Mouse (Mus musculus) hindbrain, embryonic 16.5 days (tissue): ENCODE results near the gene Rpp21. TPM values are rescaled to one million over a fixed set of nuclear protein-coding genes. Genes with fewer than 3 reads are reported as not detected.
A peak's percentile ranks its signal among the peaks of the same experiment; 100 is the strongest.

ENCODE experiments used
- ATAC-seq: fragments of 200-750 bp; cut with Nextera tagmentation; 2 replicates; pipeline ENCODE4 v1.8.0; 2017; ENCODE audit warnings: moderate TSS enrichment, moderate library complexity
- H3K27ac ChIP-seq: fragments of 300-500 bp; sonication (generic); 2 replicates; pipeline ENCODE4 v1.5.1; 2014; ENCODE audit warnings: low read depth, mild to moderate bottlenecking, control low read depth, low read length, moderate library complexity
- H3K27me3 ChIP-seq: fragments of 300-500 bp; sonication (generic); replicated peaks from 2 replicates; pipeline ENCODE4 v1.6.1; 2014; ENCODE audit warnings: low read length; ENCODE audit not compliant: control insufficient read depth, insufficient read depth
- H3K36me3 ChIP-seq: fragments of 300-500 bp; sonication (generic); 2 replicates; pipeline ENCODE4 v1.6.1; 2014; ENCODE audit warnings: mild to moderate bottlenecking, low read length, moderate library complexity, mixed read lengths; ENCODE audit not compliant: control insufficient read depth, insufficient read depth
- H3K4me1 ChIP-seq: fragments of 300-500 bp; sonication (generic); 2 replicates; pipeline ENCODE4 v1.6.1; 2014; ENCODE audit warnings: low read depth, low read length; ENCODE audit not compliant: control insufficient read depth, insufficient read depth
- H3K4me2 ChIP-seq: fragments of 300-500 bp; sonication (generic); 2 replicates; pipeline ENCODE4 v1.6.1; 2014; ENCODE audit warnings: mild to moderate bottlenecking, low read length, control low read depth, moderate library complexity
- H3K4me3 ChIP-seq: fragments of 300-500 bp; sonication (generic); 2 replicates; pipeline ENCODE4 v1.5.1; 2014; ENCODE audit warnings: mild to moderate bottlenecking, low read length, control low read depth, moderate library complexity
- H3K9ac ChIP-seq: fragments of 300-500 bp; sonication (generic); 2 replicates; pipeline ENCODE4 v1.6.1; 2014; ENCODE audit warnings: low read depth, mild to moderate bottlenecking, control low read depth, low read length, moderate library complexity
- H3K9me3 ChIP-seq: fragments of 300-500 bp; sonication (generic); 2 replicates; pipeline ENCODE4 v1.6.1; 2014; ENCODE audit warnings: mild to moderate bottlenecking, low read length, moderate library complexity; ENCODE audit not compliant: control insufficient read depth
- WGBS: fragments of 180-500 bp; shearing (Covaris S2); extraction: QIAGEN DNeasy Blood & Tissue Kit; methylation state at CpG from one replicate; pipeline ENCODE4 v1.1.7; 2014; 5-methylcytosine and 5-hydroxymethylcytosine counted together
- polyA plus RNA-seq: library from polyadenylated mRNA; unstranded; fragments of >200 nt; fragmentation: Nextera tagmentation; extraction: Ambion mirVana; gene quantifications from 2 replicates; pipeline ENCODE4 v1.2.1, GENCODE M21; 2015

The Rpp21 gene
- polyA plus RNA-seq, 1 experiment from 2014 or later: 131 TPM

GRCm38 (mm10) chr17:36265834-36266233, 8.0 kb upstream of the Rpp21 start:
- no peak for ATAC-seq
- Histone ChIP-seq H3K27me3 (no peaks in the 10 kb centered on the region), H3K9me3 (no peaks in the 10 kb centered on the region), H3K4me1 (peaks cover 10% of the 10 kb centered on the region), H3K4me3 (no peak overlapping the region), H3K4me2 (no peak overlapping the region), H3K27ac (no peak overlapping the region), H3K9ac (no peak overlapping the region), H3K36me3 (peaks cover 47% of the 10 kb centered on the region)
- WGBS: 80% methylated on average over 5 of the region's 5 CpGs

- Histone ChIP-seq H3K9ac (no peak overlapping the region), H3K4me3 (no peak overlapping the region), H3K4me2 (no peak overlapping the region), H3K27ac (no peak overlapping the region), H3K4me1 (no peaks in the 10 kb centered on the region), H3K27me3 (no peaks in the 10 kb centered on the region), H3K9me3 (no peaks in the 10 kb centered on the region), H3K36me3 (peaks cover 52% of the 10 kb centered on the region)
- no peak for ATAC-seq
- WGBS: 87% methylated on average over 3 of the region's 3 CpGs
These were observed 6.5 kb upstream of the Rpp21 start for GRCm38 (mm10) chr17:36264273-36264925.

GRCm38 (mm10) chr17:36261511-36262166, 3.8 kb upstream of the Rpp21 start:
- H3K4me1 ChIP-seq: peaks cover 4% of the 10 kb centered on the region
- H3K36me3 ChIP-seq: peaks cover 42% of the 10 kb centered on the region
- WGBS: 93% methylated on average over 9 of the region's 9 CpGs
- H3K4me3 ChIP-seq: no peak overlapping the region
- no peaks in the 10 kb centered on the region for H3K9me3 ChIP-seq
- no peak for ATAC-seq
- no peak overlapping the region for H3K27ac ChIP-seq
- H3K27me3 ChIP-seq: no peaks in the 10 kb centered on the region
- H3K4me2 ChIP-seq: no peak overlapping the region
- H3K9ac ChIP-seq: no peak overlapping the region

GRCm38 (mm10) chr17:36257241-36257947, 475 bp downstream of the Rpp21 start:
- Histone ChIP-seq H3K4me2 (peak overlapping the region; percentile 60), H3K27ac (peak overlapping the region; percentile 89), H3K9ac (peak overlapping the region; percentile 90), H3K27me3 (no peaks in the 10 kb centered on the region; the same call in 1 of the 2 replicates), H3K9me3 (no peaks in the 10 kb centered on the region), H3K4me3 (peak overlapping the region; percentile 78), H3K4me1 (peaks cover 5% of the 10 kb centered on the region), H3K36me3 (peaks cover 15% of the 10 kb centered on the region)
- ATAC-seq: peak; percentile 98
- WGBS: under 1% methylated on average over 36 of the region's 37 CpGs

- no peak for ATAC-seq
These were observed 4.7 kb downstream of the Rpp21 start for GRCm38 (mm10) chr17:36253087-36253600.

GRCm38 (mm10) chr17:36252250-36252876, 5.5 kb downstream of the Rpp21 start:
- Histone ChIP-seq H3K9me3 (no peaks in the 10 kb centered on the region), H3K9ac (peak overlapping the region; percentile 50; the same call in 1 of the 2 replicates), H3K27ac (no peak overlapping the region), H3K27me3 (peaks cover 7% of the 10 kb centered on the region), H3K4me1 (peaks cover 5% of the 10 kb centered on the region), H3K36me3 (no peaks in the 10 kb centered on the region), H3K4me3 (peak overlapping the region; percentile 27), H3K4me2 (peak overlapping the region; percentile 54)
- ATAC-seq: peak; percentile 32; the same call in 1 of the 2 replicates
- WGBS: 10% methylated on average over 25 of the region's 25 CpGs

More at GRCm38 (mm10) chr17:36253087-36253600, 4.7 kb downstream of the Rpp21 start:
- peaks cover 5% of the 10 kb centered on the region for H3K4me1 ChIP-seq
- H3K27me3 ChIP-seq: peaks cover 7% of the 10 kb centered on the region
- 65% methylated on average over 6 of the region's 6 CpGs for WGBS
- H3K4me2 ChIP-seq: no peak overlapping the region
- H3K36me3 ChIP-seq: no peaks in the 10 kb centered on the region
- no peak overlapping the region for H3K27ac ChIP-seq
- H3K9me3 ChIP-seq: no peaks in the 10 kb centered on the region
- no peak overlapping the region for H3K4me3 ChIP-seq
- no peak overlapping the region for H3K9ac ChIP-seq

GRCm38 (mm10) chr17:36248886-36249285, 9.0 kb downstream of the Rpp21 start:
- 35% methylated on average over 27 of the region's 33 CpGs for WGBS
- peak overlapping the region; percentile 3 for H3K4me2 ChIP-seq
- H3K27me3 ChIP-seq: peaks cover 7% of the 10 kb centered on the region
- H3K36me3 ChIP-seq: no peaks in the 10 kb centered on the region
- no peak overlapping the region for H3K27ac ChIP-seq
- H3K9ac ChIP-seq: no peak overlapping the region; the same call in 1 of the 2 replicates
- no peaks in the 10 kb centered on the region for H3K9me3 ChIP-seq
- no peaks in the 10 kb centered on the region; the same call in 1 of the 2 replicates for H3K4me1 ChIP-seq
- no peak overlapping the region for H3K4me3 ChIP-seq
- no peak for ATAC-seq

GRCm38 (mm10) chr17:36245741-36246140, 12.1 kb downstream of the Rpp21 start:
- ATAC-seq: no peak
- Histone ChIP-seq H3K4me3 (no peak overlapping the region), H3K9me3 (no peaks in the 10 kb centered on the region), H3K9ac (no peak overlapping the region), H3K27ac (no peak overlapping the region), H3K4me1 (no peaks in the 10 kb centered on the region), H3K4me2 (no peak overlapping the region), H3K27me3 (peaks cover 7% of the 10 kb centered on the region), H3K36me3 (no peaks in the 10 kb centered on the region)
- 89% methylated on average over 2 of the region's 2 CpGs for WGBS
